Mouse (Mus musculus) lung, adult 18-20 months (tissue): ENCODE data around the gene 1700016D06Rik.

Experiments
- DNase-seq, 2 experiments: peaks; one replicate each; pipeline ENCODE4 v3.0.0; 2022; ENCODE audit warnings: mixed read lengths in 2 of 2

Gene 1700016D06Rik

GRCm38 (mm10) chr8:11634331-11635011, 66.4 kb downstream of the 1700016D06Rik start:
- no peak for DNase-seq

- DNase-seq: no peak
These were observed 67.4 kb downstream of the 1700016D06Rik start for GRCm38 (mm10) chr8:11633414-11633813.

- DNase-seq: peak; percentile 45 to 55
These were observed 68.5 kb downstream of the 1700016D06Rik start for GRCm38 (mm10) chr8:11632406-11632805.

- no peak for DNase-seq
These were observed 71.7 kb downstream of the 1700016D06Rik start for GRCm38 (mm10) chr8:11629206-11629605.

- DNase-seq: no peak
These were observed 72.2 kb downstream of the 1700016D06Rik start for GRCm38 (mm10) chr8:11628506-11629132.

GRCm38 (mm10) chr8:11627717-11628116, 73.1 kb downstream of the 1700016D06Rik start:
- no peak for DNase-seq

GRCm38 (mm10) chr8:11625084-11625483, 75.8 kb downstream of the 1700016D06Rik start:
- no peak for DNase-seq

- DNase-seq: no peak
These were observed 81.8 kb downstream of the 1700016D06Rik start for GRCm38 (mm10) chr8:11619091-11619490.

- DNase-seq: no peak
These were observed 82.8 kb downstream of the 1700016D06Rik start for GRCm38 (mm10) chr8:11618063-11618462.

- DNase-seq: peak; percentile 34 to 36
These were observed 84.6 kb downstream of the 1700016D06Rik start for GRCm38 (mm10) chr8:11616294-11616693.

GRCm38 (mm10) chr8:11614126-11614835, 86.6 kb downstream of the 1700016D06Rik start:
- DNase-seq: no peak

GRCm38 (mm10) chr8:11608848-11609247, 92.0 kb downstream of the 1700016D06Rik start:
- DNase-seq: no peak
